Mouse (Mus musculus) forebrain, embryonic 12.5 days (tissue): Measurements from ENCODE around the gene Gdpgp1. TPM values are rescaled to one million over a fixed set of nuclear protein-coding genes. Genes with fewer than 3 reads are reported as not detected.

Experiments used
- ATAC-seq: fragments of 200-750 bp; cut with Nextera tagmentation; 2 replicates; pipeline ENCODE4 v1.8.0; 2017; ENCODE audit warnings: moderate TSS enrichment; ENCODE audit not compliant: low FRiP score
- H3K27ac ChIP-seq: fragments of 300-500 bp; sonication (generic); 2 replicates; pipeline ENCODE4 v1.5.1; 2016; ENCODE audit warnings: mild to moderate bottlenecking
- H3K27me3 ChIP-seq: fragments of 300-500 bp; sonication (generic); 2 replicates; pipeline ENCODE4 v1.6.1; 2016; ENCODE audit warnings: mild to moderate bottlenecking
- H3K36me3 ChIP-seq: fragments of 300-500 bp; sonication (generic); replicated peaks from 2 replicates; pipeline ENCODE4 v1.6.1; 2016; ENCODE audit warnings: mild to moderate bottlenecking
- H3K4me1 ChIP-seq: fragments of 300-500 bp; sonication (generic); 2 replicates; pipeline ENCODE4 v1.6.1; 2016
- H3K4me2 ChIP-seq: fragments of 300-500 bp; sonication (generic); 2 replicates; pipeline ENCODE4 v1.6.1; 2016; ENCODE audit warnings: mild to moderate bottlenecking, moderate library complexity
- H3K4me3 ChIP-seq: fragments of 300-500 bp; sonication (generic); replicated peaks from 2 replicates; pipeline ENCODE4 v1.5.1; 2016; ENCODE audit warnings: mild to moderate bottlenecking
- H3K9ac ChIP-seq: fragments of 300-500 bp; sonication (generic); 2 replicates; pipeline ENCODE4 v1.6.1; 2016; ENCODE audit warnings: mild to moderate bottlenecking
- H3K9me3 ChIP-seq: fragments of 300-500 bp; sonication (generic); 2 replicates; pipeline ENCODE4 v1.6.1; 2016
- WGBS: fragments of 180-500 bp; shearing (Covaris S2); methylation state at CpG from one replicate; pipeline ENCODE4 v1.1.7; 2016; 5-methylcytosine and 5-hydroxymethylcytosine counted together
- polyA plus RNA-seq: library from polyadenylated mRNA; unstranded; fragments of >200 nt; fragmentation: Nextera tagmentation; extraction: Ambion mirVana; gene quantifications from 2 replicates; pipeline ENCODE4 v1.2.1, GENCODE M21; 2016

Gene Gdpgp1
- polyA plus RNA-seq, 1 experiment from 2014 or later, result 4.2 TPM

DNA sequence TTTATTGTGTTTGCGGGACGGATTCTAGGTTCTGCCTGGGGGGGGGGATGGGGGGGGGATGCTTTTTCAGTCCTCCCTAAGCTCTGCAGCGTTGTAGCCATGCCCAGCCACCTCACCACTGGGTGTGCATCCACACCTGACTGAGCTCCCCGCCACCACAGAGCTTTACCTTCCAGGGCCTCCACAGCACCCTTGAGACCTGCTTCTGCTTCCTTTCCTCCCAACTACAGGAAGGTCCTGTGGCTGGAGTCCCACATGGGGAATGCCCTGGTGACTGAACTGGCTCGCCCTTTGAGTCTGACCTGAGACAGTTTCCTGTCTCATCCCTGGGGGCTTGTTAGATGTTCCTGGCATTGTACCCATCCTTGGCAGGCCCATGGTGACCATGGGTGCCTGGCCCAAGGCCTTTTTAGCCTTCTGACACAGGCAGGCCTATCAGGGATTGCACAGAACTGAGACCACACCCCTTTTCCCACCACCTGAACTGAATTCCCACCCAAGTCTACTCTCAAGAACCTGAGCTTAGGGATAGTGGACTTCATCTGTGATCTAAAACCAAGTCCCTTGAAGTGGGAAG lies 31.6 kb upstream of the Gdpgp1 start:
- 0 out of 2 replicates have a peak, but pooled peaks cover 3% of the 10 kb centered on the region for H3K36me3 ChIP-seq
- no peak overlapping the region for H3K27ac ChIP-seq
- 93% methylated on average over 3 of the region's 5 CpGs for WGBS
- peaks cover 77% of the 10 kb centered on the region for H3K4me1 ChIP-seq
- H3K9ac ChIP-seq, result no peak overlapping the region
- no peaks in the 10 kb centered on the region for H3K9me3 ChIP-seq
- ATAC-seq, result no peak
- H3K4me2 ChIP-seq, result no peak overlapping the region
- H3K4me3 ChIP-seq, result no peak overlapping the region
- H3K27me3 ChIP-seq, result no peaks in the 10 kb centered on the region

DNA sequence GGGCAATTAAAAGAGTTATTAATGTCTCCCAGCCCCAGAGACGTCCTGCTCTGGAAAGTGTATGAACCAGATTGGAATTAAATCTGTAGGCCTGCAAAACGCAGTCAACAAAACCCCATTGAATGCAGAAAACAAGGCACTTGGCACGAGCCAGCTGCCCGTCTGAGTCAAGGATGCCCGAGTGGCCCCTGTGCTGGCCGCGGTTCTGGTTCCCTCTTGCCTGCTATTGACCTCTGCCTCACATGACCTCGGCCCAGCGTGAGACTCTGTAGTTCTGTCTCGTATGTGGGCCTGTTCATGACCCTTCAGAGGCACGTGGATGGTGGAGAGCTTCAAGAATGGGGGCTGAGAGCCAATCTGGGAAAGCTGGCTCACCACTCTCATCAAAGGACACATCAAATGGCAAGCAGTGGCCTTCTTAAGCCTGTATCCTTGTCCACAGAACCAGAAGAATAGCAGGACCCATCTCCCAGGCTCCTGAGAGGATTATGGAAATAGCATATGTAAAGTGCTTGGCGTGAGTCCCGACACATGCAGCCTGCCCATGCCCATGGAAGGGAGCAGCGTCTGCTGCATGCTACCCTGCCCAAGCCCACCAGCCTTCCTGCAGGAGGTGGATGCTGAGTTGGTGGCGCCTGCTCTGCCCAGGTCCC lies 30.7 kb upstream of the Gdpgp1 start:
- ATAC-seq, result no peak

DNA sequence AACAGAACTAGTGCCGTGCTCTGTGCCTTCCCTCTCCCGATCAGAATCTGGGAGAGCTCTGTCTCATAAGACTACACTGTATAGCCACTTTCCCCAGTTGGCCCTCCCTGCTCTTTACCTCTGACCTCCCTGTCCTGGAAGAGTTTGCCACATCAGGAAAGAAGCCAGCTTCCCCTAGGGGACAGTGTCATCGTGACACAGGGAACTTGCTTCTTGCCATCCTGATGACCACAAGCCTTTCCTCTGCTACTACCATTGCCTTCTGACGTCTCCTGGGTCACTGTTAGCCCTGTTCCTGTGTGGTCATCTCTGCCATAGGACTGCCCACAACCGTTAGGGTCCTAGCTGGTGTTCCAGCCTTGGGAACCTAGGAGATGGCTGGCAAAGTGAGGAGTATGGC lies 29.7 kb upstream of the Gdpgp1 start:
- no peak overlapping the region for H3K4me2 ChIP-seq
- peaks cover 76% of the 10 kb centered on the region for H3K4me1 ChIP-seq
- H3K36me3 ChIP-seq, result 0 out of 2 replicates have a peak, but pooled peaks cover 3% of the 10 kb centered on the region
- no peaks in the 10 kb centered on the region for H3K27me3 ChIP-seq
- peak overlapping the region; percentile 70 for H3K27ac ChIP-seq
- H3K9me3 ChIP-seq, result no peaks in the 10 kb centered on the region
- H3K4me3 ChIP-seq, result no peak overlapping the region
- H3K9ac ChIP-seq, result no peak overlapping the region
- WGBS, result 92% methylated on average over 5 of the region's 5 CpGs
- ATAC-seq, result no peak

More for the DNA sequence above, 30.7 kb upstream of the Gdpgp1 start:
- H3K4me3 ChIP-seq, result no peak overlapping the region
- H3K4me2 ChIP-seq, result no peak overlapping the region
- 82% methylated on average over 15 of the region's 15 CpGs for WGBS
- 0 out of 2 replicates have a peak, but pooled peaks cover 3% of the 10 kb centered on the region for H3K36me3 ChIP-seq
- H3K27ac ChIP-seq, result no peak overlapping the region
- no peaks in the 10 kb centered on the region for H3K27me3 ChIP-seq
- peaks cover 75% of the 10 kb centered on the region for H3K4me1 ChIP-seq
- H3K9me3 ChIP-seq, result no peaks in the 10 kb centered on the region
- H3K9ac ChIP-seq, result no peak overlapping the region

DNA sequence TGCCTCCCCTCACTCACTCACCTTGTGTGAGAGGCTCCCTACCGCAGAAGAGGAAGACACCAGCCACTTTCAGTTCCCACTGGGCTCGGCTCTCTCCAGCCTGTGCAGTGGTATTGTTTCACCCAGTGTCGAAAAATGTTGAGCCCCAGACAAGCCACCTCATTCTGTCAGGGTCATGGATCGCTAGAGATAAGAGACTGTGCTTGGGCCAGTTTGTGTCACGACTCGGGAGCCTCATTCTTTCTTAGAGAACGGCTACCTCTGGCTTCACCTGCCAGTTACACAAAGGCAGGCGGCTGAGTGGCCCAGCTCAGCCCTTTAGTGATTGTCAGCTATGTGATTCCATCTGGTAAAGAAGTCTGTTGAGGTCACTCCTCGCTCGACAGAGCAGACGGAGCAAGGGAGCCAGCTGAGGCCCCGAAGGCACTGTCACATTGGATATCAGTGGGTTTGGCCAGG lies 29.0 kb upstream of the Gdpgp1 start:
- no peak for ATAC-seq

DNA sequence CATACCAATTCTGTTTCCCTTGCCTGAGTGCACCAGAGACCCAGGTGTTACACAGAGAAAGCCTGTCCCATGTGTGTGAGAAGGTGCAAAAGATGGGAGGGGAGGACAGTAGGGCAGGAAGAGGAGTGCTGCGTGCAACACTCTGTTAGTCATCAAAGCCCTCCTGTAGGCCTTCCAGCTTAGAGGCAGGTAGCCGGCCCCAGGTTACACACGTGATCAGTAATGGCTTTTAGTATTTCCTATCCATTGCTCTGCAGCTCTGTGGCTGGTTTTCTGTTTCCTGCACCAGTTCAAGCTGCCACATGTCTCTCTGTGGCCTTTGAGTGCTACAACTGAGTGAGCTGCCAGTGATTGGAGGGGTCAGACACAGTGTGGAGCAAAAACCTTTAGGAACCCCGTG lies 28.3 kb upstream of the Gdpgp1 start:
- Histone ChIP-seq H3K4me3 (no peak overlapping the region), H3K4me2 (no peak overlapping the region), H3K9ac (no peak overlapping the region), H3K27me3 (no peaks in the 10 kb centered on the region), H3K9me3 (no peaks in the 10 kb centered on the region), H3K27ac (peak overlapping the region; percentile 70; the same call in 1 of the 2 replicates), H3K36me3 (0 out of 2 replicates have a peak, but pooled peaks cover 3% of the 10 kb centered on the region), H3K4me1 (peaks cover 80% of the 10 kb centered on the region)
- 87% methylated on average over 4 of the region's 4 CpGs for WGBS
- no peak for ATAC-seq

More for the DNA sequence above, 29.0 kb upstream of the Gdpgp1 start:
- WGBS, result 52% methylated on average over 12 of the region's 12 CpGs
- Histone ChIP-seq H3K36me3 (0 out of 2 replicates have a peak, but pooled peaks cover 3% of the 10 kb centered on the region), H3K4me1 (peaks cover 83% of the 10 kb centered on the region), H3K9ac (no peak overlapping the region), H3K4me2 (no peak overlapping the region), H3K27ac (peak overlapping the region; percentile 70), H3K4me3 (no peak overlapping the region), H3K27me3 (no peaks in the 10 kb centered on the region), H3K9me3 (no peaks in the 10 kb centered on the region)

DNA sequence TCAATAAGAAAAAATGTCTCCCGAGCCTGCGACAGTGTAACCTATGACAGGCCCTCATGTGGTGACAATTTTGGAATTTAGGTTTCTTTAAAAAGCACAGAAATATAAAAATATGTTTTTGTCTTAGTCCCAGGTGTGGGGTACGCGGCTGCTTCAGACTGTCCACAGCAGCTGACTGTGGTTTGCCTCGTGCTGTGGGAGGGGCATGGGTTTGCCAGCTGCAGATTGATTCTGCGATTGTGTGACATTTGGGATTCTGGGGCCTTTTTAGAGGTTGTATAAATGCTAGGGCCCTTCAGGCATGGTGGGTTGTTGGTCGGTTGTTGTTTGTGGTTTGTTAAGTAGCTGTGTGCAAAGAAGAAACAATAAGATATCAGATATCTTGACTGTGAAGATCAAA lies 27.7 kb upstream of the Gdpgp1 start:
- no peak for ATAC-seq
- H3K4me3 ChIP-seq, result no peak overlapping the region
- 87% methylated on average over 7 of the region's 7 CpGs for WGBS
- no peak overlapping the region for H3K9ac ChIP-seq
- no peaks in the 10 kb centered on the region for H3K27me3 ChIP-seq
- H3K9me3 ChIP-seq, result no peaks in the 10 kb centered on the region
- 0 out of 2 replicates have a peak, but pooled peaks cover 3% of the 10 kb centered on the region for H3K36me3 ChIP-seq
- H3K4me2 ChIP-seq, result no peak overlapping the region
- H3K27ac ChIP-seq, result no peak overlapping the region
- H3K4me1 ChIP-seq, result peaks cover 78% of the 10 kb centered on the region

DNA sequence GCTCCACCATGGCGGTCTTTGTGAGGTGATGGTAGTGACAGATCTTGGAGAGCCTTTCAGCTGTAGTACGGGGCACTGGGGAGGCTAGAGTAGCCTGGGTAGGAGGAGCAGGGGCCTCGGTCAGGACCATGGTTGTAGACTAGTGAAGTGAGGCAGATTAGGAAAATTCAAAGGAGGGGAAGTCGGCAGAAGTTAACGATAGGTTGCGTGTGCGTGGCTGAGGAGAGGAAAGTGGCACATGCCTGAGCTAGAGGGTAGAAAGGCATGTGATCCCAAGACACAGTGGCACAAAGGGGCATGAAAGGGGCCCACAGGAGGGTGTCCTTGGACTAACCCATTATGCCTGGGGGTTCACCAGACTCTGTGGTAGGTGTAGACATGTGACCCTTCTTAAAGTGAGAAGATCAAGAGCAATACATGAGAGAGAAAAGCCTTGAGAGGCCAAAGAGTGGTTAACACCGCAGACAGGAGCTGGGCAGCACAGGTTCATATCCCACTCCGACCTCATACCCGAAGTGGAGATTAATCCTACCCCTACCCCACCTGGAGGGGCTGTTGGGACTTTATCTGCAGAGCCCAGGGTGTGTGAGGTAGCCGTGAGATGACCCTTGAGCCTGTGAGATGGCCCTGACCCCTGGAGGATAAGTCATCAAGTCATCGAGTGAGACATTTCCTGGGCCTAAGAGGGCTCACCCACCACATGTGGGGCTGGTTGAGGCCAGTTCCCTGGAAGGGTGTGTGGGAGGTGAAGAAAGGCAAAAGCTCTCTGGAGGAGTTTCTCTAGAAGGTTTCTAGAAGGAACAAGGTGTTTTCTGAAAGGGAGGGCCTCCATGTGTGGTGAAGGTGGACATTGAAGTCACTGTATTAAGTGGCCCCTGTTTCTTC lies 26.7 kb upstream of the Gdpgp1 start:
- H3K27me3 ChIP-seq, result no peaks in the 10 kb centered on the region
- peaks cover 69% of the 10 kb centered on the region for H3K4me1 ChIP-seq
- no peak overlapping the region for H3K4me2 ChIP-seq
- no peak overlapping the region for H3K9ac ChIP-seq
- H3K9me3 ChIP-seq, result no peaks in the 10 kb centered on the region
- no peak for ATAC-seq
- H3K27ac ChIP-seq, result no peak overlapping the region
- H3K4me3 ChIP-seq, result no peak overlapping the region
- 0 out of 2 replicates have a peak, but pooled peaks cover 3% of the 10 kb centered on the region for H3K36me3 ChIP-seq
- WGBS, result 85% methylated on average over 12 of the region's 12 CpGs

DNA sequence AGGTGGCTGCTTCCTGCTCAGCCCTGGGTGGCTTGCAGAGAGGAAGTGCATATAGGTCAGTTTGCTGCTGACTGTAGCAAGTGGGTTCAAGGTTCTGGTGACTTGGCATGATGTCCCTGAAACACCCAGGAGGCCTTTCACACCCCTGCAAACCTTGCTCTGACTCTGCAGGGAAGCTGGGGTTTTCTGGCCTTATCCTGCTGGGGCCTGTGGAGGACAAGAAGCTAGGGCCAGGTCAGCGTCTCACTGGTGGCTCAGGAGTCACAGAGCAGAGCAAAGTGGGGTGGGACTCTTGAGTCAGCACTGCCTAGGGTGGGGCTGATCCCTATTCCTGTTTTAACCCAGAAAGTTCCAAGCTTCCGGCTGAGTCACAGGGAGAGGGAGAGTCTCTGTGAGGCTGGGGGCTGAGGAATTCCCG lies 25.3 kb upstream of the Gdpgp1 start:
- no peak for ATAC-seq
- Histone ChIP-seq H3K4me3 (no peak overlapping the region), H3K9me3 (no peaks in the 10 kb centered on the region), H3K4me1 (peaks cover 55% of the 10 kb centered on the region), H3K36me3 (0 out of 2 replicates have a peak, but pooled peaks cover under 1% of the 10 kb centered on the region), H3K4me2 (no peak overlapping the region), H3K27me3 (no peaks in the 10 kb centered on the region), H3K9ac (no peak overlapping the region), H3K27ac (no peak overlapping the region)
- WGBS, result 69% methylated on average over 3 of the region's 3 CpGs

DNA sequence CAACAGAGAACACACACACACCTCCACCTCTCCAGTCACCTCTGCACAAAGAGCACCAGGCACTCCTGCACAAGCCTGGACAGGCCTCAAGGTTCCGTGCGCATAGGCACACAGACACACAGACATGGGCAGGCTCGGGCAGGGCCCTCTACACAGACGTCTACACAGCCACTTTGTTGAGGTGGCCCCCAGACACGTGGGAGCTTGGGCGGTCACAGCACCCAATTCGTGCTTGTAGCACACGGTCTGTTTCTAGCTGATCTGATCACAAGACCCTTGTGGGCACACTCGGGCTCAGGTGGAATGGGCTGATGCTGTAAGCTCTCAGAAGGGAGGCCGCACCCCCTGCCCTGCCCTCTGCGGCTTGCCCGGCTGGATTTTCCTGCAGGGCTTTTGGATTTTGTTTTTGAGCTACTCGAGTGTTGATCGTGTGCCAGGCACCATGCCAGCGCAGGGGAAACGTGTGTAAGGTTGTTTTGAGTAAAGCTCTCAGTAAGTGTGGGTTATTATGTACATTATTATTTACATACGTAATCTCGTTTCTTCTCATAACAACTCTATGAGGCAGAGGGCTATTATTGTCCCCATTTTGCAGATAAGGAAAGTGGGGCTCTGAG lies 24.5 kb upstream of the Gdpgp1 start:
- no peak overlapping the region for H3K9ac ChIP-seq
- H3K4me3 ChIP-seq, result no peak overlapping the region
- H3K36me3 ChIP-seq, result peaks cover 5% of the 10 kb centered on the region
- peaks cover 47% of the 10 kb centered on the region for H3K4me1 ChIP-seq
- no peak for ATAC-seq
- H3K27me3 ChIP-seq, result no peaks in the 10 kb centered on the region
- H3K4me2 ChIP-seq, result no peak overlapping the region
- WGBS, result 81% methylated on average over 18 of the region's 18 CpGs
- no peaks in the 10 kb centered on the region for H3K9me3 ChIP-seq
- H3K27ac ChIP-seq, result peak overlapping the region; percentile 19; the same call in 1 of the 2 replicates

DNA sequence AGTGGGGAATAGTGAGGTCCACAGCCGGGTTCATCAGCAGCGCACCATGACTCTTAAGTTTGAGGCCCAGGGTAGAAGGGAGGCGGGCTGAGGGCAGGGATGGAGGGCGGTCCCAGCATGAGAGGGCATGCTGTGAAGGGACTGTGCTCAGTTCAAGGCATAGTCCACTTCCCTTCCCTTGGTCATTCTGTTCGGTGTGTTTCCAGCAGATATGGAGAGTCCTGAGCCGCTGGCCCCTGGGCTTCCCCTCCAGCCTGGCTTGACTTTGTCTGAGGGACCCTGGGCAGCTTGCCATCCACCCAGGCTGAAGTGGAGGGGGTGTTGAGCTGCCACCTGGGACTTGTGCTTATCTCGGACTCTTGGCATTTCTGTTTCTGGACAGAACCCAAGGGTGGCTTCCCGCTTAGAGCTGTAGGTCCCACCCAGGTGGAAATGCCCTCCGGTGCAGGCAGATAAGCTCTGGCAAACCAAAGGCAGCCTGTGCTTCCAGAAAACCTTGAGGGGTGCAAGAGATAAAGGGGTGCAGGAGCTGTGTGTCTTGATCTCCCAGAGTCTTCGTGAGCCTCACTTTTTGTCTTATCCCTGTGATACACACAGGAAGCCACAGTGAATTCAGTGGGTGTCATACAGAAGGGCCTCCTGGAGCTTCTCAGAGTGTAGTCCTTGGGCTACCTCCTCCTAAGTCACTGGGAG lies 23.8 kb upstream of the Gdpgp1 start:
- Histone ChIP-seq H3K4me1 (peaks cover 39% of the 10 kb centered on the region), H3K36me3 (peaks cover 12% of the 10 kb centered on the region), H3K4me2 (no peak overlapping the region), H3K9ac (no peak overlapping the region), H3K4me3 (no peak overlapping the region), H3K9me3 (no peaks in the 10 kb centered on the region), H3K27me3 (no peaks in the 10 kb centered on the region), H3K27ac (peak overlapping the region; percentile 19; the same call in 1 of the 2 replicates)
- ATAC-seq, result no peak
- 81% methylated on average over 10 of the region's 10 CpGs for WGBS

DNA sequence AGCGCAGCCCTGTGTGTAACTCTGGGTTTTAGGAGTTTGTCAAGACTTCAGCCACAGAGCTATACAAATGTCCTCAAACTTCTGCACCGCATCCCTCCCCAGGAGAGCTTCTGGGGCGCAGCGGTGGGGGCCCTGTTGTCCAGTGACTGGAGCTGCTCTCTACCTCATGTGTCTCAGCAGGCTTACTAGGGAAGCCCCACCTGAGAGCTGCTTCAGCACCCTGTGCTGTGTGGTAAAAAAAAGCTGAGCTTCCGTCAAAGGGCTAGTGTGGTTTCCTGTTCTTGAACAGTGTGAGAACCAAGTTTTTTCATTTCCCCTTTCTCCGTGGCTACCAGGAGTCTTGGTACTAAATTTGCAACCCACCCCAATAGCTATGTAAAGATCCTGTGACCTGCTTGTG lies 23.0 kb upstream of the Gdpgp1 start:
- 87% methylated on average over 6 of the region's 6 CpGs for WGBS

More for the DNA sequence above, 23.0 kb upstream of the Gdpgp1 start:
- H3K4me2 ChIP-seq, result no peak overlapping the region
- no peak for ATAC-seq
- 0 out of 2 replicates have a peak overlapping the region, but pooled peaks have one; percentile 4 for H3K27ac ChIP-seq
- H3K4me1 ChIP-seq, result peaks cover 32% of the 10 kb centered on the region
- no peaks in the 10 kb centered on the region for H3K9me3 ChIP-seq
- H3K9ac ChIP-seq, result no peak overlapping the region
- peaks cover 19% of the 10 kb centered on the region for H3K36me3 ChIP-seq
- no peaks in the 10 kb centered on the region for H3K27me3 ChIP-seq
- H3K4me3 ChIP-seq, result no peak overlapping the region
